Mouse (Mus musculus) ES-E14 (cell line): ENCODE data around the gene Sh3bp4. TPM values are rescaled to one million over a fixed set of nuclear protein-coding genes. Genes with fewer than 3 reads are reported as not detected.

Experiments used
- DNase-seq: peaks from one replicate; pipeline ENCODE4 v3.0.0-alpha.2; 2013; ENCODE audit warnings: low read depth, low spot score
- H3K27ac ChIP-seq: 2 replicates; pipeline ENCODE4 v1.5.1; 2012; ENCODE audit warnings: low read depth, mild to moderate bottlenecking, low read length, moderate library complexity, mixed read lengths; ENCODE audit not compliant: poor library complexity, insufficient read depth, severe bottlenecking
- H3K36me3 ChIP-seq: 2 replicates; pipeline ENCODE4 v1.6.1; 2012; ENCODE audit warnings: mild to moderate bottlenecking, low read length, moderate library complexity, mixed read lengths; ENCODE audit not compliant: control insufficient read depth, poor library complexity, insufficient read depth, severe bottlenecking
- H3K4me1 ChIP-seq, 2 experiments: fragments of 150-350 bp in 1 of 2; sonication (generic) in 1 of 2; 2 replicates each; pipeline ENCODE4 v1.6.1; 2012; ENCODE audit warnings: low read length in 2 of 2, mild to moderate bottlenecking in 1 of 2, mixed read lengths in 1 of 2; ENCODE audit not compliant: control insufficient read depth in 2 of 2, insufficient read depth in 2 of 2, poor library complexity in 1 of 2
- H3K4me3 ChIP-seq, 2 experiments: fragments of 150-350 bp in 1 of 2; sonication (generic) in 1 of 2; 2 replicates each; pipeline ENCODE4 v1.5.1; 2012; ENCODE audit warnings: low read length in 2 of 2, low read depth in 1 of 2, mild to moderate bottlenecking in 1 of 2, mixed read lengths in 1 of 2; ENCODE audit not compliant: insufficient read depth in 1 of 2, poor library complexity in 1 of 2, severe bottlenecking in 1 of 2
- H3K9ac ChIP-seq: 2 replicates; pipeline ENCODE4 v1.6.1; 2012; ENCODE audit warnings: low read depth, mild to moderate bottlenecking, low read length, mixed read lengths; ENCODE audit not compliant: poor library complexity, insufficient read depth, severe bottlenecking
- H3K9me3 ChIP-seq: fragments of 150-350 bp; sonication (generic); 2 replicates; pipeline ENCODE4 v1.6.1; 2012; ENCODE audit warnings: low read depth, mild to moderate bottlenecking, low read length; ENCODE audit not compliant: control insufficient read depth, insufficient read depth
- CHD2 ChIP-seq: IDR thresholded peaks from 2 replicates; pipeline ENCODE4 v1.6.1; 2014; ENCODE audit warnings: mild to moderate bottlenecking, low read depth, low read length, inconsistent platforms
- HCFC1 ChIP-seq: IDR thresholded peaks from 2 replicates; pipeline ENCODE4 v1.6.1; 2012; ENCODE audit warnings: low read length, inconsistent platforms, borderline replicate concordance; ENCODE audit not compliant: insufficient read depth
- MAFK ChIP-seq: IDR thresholded peaks from 2 replicates; pipeline ENCODE4 v1.6.1; 2014; ENCODE audit warnings: mild to moderate bottlenecking, low read depth, low read length, inconsistent platforms; ENCODE audit not compliant: insufficient read depth
- ZC3H11A ChIP-seq: IDR thresholded peaks from 2 replicates; pipeline ENCODE4 v1.6.1; 2012; ENCODE audit warnings: low read depth, mild to moderate bottlenecking, inconsistent platforms, low read length, borderline replicate concordance
- ZNF384 ChIP-seq: IDR thresholded peaks from 2 replicates; pipeline ENCODE4 v1.6.1; 2012; ENCODE audit warnings: low read depth, low read length, inconsistent platforms
- in situ Hi-C, 2 experiments: fragments of 600-800 bp; cut with MboI; formaldehyde crosslinking; loops; one replicate each; pipeline ENCODE4 v1.15.1; 2025; ENCODE audit warnings: low sequenced_read_pairs in 2 of 2, inconsistent platforms in 1 of 2; ENCODE audit not compliant: unreplicated experiment in 2 of 2
- total RNA-seq: library from RNA; depleted of rRNA; stranded (reverse); fragments of 300-350 nt; gene quantifications from 2 replicates; pipeline ENCODE4 v1.2.3, GENCODE M21; 2012

Gene Sh3bp4
- total RNA-seq, 1 experiment, result 12.0 TPM

- TF ChIP-seq ZNF384 (no peak), ZC3H11A (no peak), HCFC1 (no peak), CHD2 (no peak), MAFK (no peak)
- Histone ChIP-seq H3K9ac (no peak overlapping the region), H3K4me3 (no peak overlapping the region), H3K9me3 (no peaks in the 10 kb centered on the region), H3K36me3 (peaks cover 5% of the 10 kb centered on the region; the same call in 1 of the 2 replicates), H3K27ac (no peak overlapping the region), H3K4me1 (peaks cover 5 to 8% of the 10 kb centered on the region in 2 experiments)
- DNase-seq, result no peak
- in situ Hi-C loops, result no loop called here
Observed at GRCm38 (mm10) chr1:89137086-89137816, 67.0 kb downstream of the Sh3bp4 start.

GRCm38 (mm10) chr1:89138316-89138715 lies 68.1 kb downstream of the Sh3bp4 start:
- Histone ChIP-seq H3K9ac (no peak overlapping the region), H3K9me3 (no peaks in the 10 kb centered on the region), H3K27ac (no peak overlapping the region), H3K36me3 (peaks cover 7% of the 10 kb centered on the region; the same call in 1 of the 2 replicates), H3K4me3 (no peak overlapping the region), H3K4me1 (peaks cover 2 to 6% of the 10 kb centered on the region in 2 experiments; a peak in 2 of 4 replicates)
- TF ChIP-seq ZNF384 (no peak), ZC3H11A (no peak), CHD2 (no peak), HCFC1 (no peak), MAFK (no peak)
- DNase-seq, result no peak
- in situ Hi-C loops, result no loop called here

GRCm38 (mm10) chr1:89140113-89140512 lies 69.9 kb downstream of the Sh3bp4 start:
- in situ Hi-C loops, result no loop called here
- TF ChIP-seq CHD2, result no peak
- no peak for TF ChIP-seq HCFC1
- TF ChIP-seq ZC3H11A, result no peak
- TF ChIP-seq MAFK, result no peak
- TF ChIP-seq ZNF384, result no peak

GRCm38 (mm10) chr1:89151071-89151470 lies 80.9 kb downstream of the Sh3bp4 start:
- Histone ChIP-seq H3K9ac (no peak overlapping the region), H3K4me3 (no peak overlapping the region), H3K4me1 (no peaks in the 10 kb centered on the region), H3K9me3 (no peaks in the 10 kb centered on the region), H3K36me3 (peaks cover 18% of the 10 kb centered on the region), H3K27ac (no peak overlapping the region)
- TF ChIP-seq MAFK (no peak), CHD2 (no peak), ZC3H11A (no peak), HCFC1 (no peak), ZNF384 (no peak)
- no peak for DNase-seq
- in situ Hi-C loops, result no loop called here

More at GRCm38 (mm10) chr1:89140113-89140512, 69.9 kb downstream of the Sh3bp4 start:
- H3K36me3 ChIP-seq, result peaks cover 25% of the 10 kb centered on the region; the same call in 1 of the 2 replicates
- H3K4me3 ChIP-seq, result no peak overlapping the region
- H3K9ac ChIP-seq, result no peak overlapping the region
- no peaks in the 10 kb centered on the region for H3K9me3 ChIP-seq
- no peaks in the 10 kb centered on the region for H3K4me1 ChIP-seq
- DNase-seq, result no peak
- no peak overlapping the region for H3K27ac ChIP-seq

GRCm38 (mm10) chr1:89152576-89152975 lies 82.4 kb downstream of the Sh3bp4 start:
- H3K9ac ChIP-seq, result no peak overlapping the region
- H3K9me3 ChIP-seq, result no peaks in the 10 kb centered on the region
- in situ Hi-C loops, result no loop called here
- no peak for DNase-seq
- TF ChIP-seq CHD2, result no peak
- no peak for TF ChIP-seq HCFC1
- TF ChIP-seq MAFK, result no peak
- no peak for TF ChIP-seq ZNF384
- no peak for TF ChIP-seq ZC3H11A
- peaks cover 13% of the 10 kb centered on the region for H3K36me3 ChIP-seq
- H3K27ac ChIP-seq, result no peak overlapping the region
- H3K4me3 ChIP-seq, result no peak overlapping the region
- no peaks in the 10 kb centered on the region for H3K4me1 ChIP-seq
